Mouse (Mus musculus): ENCODE measurements around the gene Wdr38. TPM values are rescaled to one million over a fixed set of nuclear protein-coding genes. Genes with fewer than 3 reads are reported as not detected.
A peak's percentile ranks its signal among the peaks of the same experiment; 100 is the strongest.

Wdr38 gene
- total RNA-seq, 2 experiments from 2014 or later: 0.32 to 0.70 TPM

DNA sequence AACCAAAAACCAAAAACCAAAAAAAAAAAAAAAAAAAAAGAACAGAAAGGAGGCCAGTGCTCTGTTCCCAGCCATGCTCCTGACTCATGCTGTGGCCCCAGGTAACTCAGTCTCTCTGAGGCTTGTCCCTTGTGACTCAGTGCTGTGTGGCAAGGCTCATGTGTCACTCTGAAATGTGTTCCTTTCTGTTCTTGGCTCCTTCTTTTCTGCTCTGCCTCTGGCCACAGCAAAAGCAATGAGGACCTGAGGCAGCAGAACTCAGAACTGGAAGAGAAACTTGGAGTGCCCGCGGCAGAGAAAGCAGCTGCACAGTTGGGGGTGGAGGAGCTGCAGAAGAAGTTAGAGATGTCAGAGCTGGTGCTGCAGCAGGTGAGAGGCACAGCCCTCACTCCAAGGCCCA is 23.1 kb upstream of the Wdr38 start:
- H3K4me3 ChIP-seq: no peak overlapping the region
- TF ChIP-seq CTCF (IDR thresholded peaks at IDR 0.05): no peak
- intact Hi-C loops (cut with DNase I): no loop called here
- no peak for DNase-seq (ENCODE audit: extremely low spot score in 1 of 2, low spot score in 2 of 2)
- no peak overlapping the region for H3K27ac ChIP-seq

DNA sequence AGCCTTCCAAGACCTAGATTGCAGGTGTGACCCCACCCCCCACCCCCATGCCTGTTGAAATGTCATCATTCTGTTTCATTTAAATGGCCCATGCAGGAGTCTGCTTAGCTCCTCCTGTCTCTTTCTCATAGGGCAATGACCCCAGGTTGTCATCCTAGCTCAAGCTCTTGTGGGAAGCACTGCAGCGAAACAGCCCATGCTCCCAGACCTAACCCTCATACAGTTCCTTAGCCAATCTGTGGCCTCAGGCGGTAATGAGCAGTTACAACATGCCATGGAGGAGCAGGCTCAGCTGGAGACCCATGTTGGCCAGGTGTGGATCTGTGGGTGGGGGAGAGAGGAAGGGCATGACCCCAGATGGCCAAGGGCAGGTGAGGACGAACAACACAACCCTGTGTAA is 22.1 kb upstream of the Wdr38 start:
- no peak for DNase-seq (ENCODE audit: extremely low spot score in 1 of 2, low spot score in 2 of 2)
- Histone ChIP-seq H3K4me3 (no peak overlapping the region), H3K27ac (no peak overlapping the region)
- no peak for TF ChIP-seq CTCF (IDR thresholded peaks at IDR 0.05)
- intact Hi-C loops (cut with DNase I): no loop called here

DNA sequence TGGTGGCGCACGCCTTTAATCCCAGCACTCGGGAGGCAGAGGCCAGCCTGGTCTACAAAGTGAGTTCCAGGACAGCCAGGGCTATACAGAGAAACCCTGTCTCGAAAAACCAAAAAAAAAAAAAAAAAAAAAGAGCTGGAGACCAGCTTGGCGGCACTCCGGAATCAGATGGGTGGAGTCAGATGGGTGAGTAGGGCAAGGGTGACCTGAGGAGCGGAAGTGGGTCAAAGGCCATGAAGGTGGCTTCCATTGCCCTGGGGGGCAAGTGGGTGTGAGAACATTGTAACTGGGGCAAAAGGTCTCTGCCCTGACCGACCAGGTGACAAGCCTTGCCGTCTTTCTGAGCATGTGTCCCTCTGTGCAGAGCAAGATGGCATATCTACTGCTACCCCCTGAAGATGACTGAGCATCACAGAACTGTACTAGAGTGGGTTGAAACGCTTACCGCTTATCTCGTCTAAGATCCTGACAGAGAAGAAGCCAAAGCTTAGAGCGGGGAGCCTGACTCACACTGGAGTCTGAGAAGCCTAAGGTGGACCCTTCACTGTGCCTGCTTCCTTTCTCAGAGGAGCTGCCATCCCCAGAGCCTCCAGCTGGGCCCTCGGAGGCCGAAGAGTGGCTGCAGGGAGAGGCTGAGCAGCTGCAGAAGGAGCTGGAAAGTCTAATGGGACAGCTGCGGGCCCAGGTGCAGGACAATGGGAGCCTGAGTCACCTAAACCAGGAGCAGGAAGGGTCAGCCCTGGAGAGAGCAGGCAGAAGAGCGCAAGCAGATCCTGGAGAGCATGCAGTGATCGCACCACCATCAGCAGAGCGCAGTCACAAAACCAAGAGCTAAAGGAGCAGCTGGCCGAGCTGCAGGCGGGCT is 21.1 kb upstream of the Wdr38 start:
- no peak overlapping the region for H3K27ac ChIP-seq
- intact Hi-C loops (cut with DNase I): no loop called here
- no peak for DNase-seq (ENCODE audit: extremely low spot score in 1 of 2, low spot score in 2 of 2)
- no peak for TF ChIP-seq CTCF (IDR thresholded peaks at IDR 0.05)
- H3K4me3 ChIP-seq: no peak overlapping the region

DNA sequence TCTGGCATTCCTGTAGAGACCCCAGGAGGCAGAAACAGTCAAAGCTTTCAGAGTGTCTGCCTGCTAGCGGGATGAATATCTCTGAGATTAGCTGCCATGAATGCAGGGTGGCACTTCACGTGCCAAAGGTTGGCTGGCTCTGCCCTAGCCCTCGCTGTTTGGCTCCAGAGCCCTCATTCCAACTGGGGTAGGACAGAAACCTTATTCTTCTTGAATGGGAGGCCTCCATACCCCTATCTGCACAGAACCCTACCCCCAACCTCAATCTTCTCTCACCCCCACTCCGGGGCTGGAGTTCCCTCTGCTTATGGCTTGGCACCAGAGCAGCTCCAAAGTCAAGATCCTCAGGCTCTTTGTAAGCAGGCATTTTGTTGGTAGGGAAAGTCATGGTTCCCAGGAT is 19.4 kb upstream of the Wdr38 start:
- intact Hi-C loops (cut with DNase I): no loop called here
- TF ChIP-seq CTCF (IDR thresholded peaks at IDR 0.05): no peak
- no peak overlapping the region for H3K4me3 ChIP-seq
- no peak overlapping the region for H3K27ac ChIP-seq
- DNase-seq (ENCODE audit: extremely low spot score in 1 of 2, low spot score in 2 of 2): no peak

DNA sequence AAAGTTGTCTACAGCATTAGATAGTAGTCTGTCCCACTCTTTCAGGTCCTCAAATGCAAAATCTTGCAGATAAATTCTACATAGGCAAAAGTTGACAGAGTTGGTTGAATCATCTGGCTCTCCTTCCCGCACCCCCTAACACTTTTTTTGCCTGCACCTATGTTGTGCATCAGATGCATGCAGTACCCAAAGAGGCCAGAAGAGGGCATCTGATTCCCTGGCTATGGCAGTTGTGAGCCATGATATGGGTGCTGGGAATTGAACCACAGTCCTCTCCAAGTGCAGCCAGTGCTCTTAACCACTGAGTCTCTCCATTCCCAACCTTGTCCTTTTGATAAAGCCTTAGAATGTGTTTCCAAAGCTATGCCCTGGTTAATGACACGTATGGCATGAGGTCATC is 13.8 kb upstream of the Wdr38 start:
- intact Hi-C loops (cut with DNase I): no loop called here
- no peak for DNase-seq (ENCODE audit: extremely low spot score in 1 of 2, low spot score in 2 of 2)
- no peak overlapping the region for H3K4me3 ChIP-seq
- peak; percentile 39 for TF ChIP-seq CTCF (IDR thresholded peaks at IDR 0.05)
- no peak overlapping the region for H3K27ac ChIP-seq

DNA sequence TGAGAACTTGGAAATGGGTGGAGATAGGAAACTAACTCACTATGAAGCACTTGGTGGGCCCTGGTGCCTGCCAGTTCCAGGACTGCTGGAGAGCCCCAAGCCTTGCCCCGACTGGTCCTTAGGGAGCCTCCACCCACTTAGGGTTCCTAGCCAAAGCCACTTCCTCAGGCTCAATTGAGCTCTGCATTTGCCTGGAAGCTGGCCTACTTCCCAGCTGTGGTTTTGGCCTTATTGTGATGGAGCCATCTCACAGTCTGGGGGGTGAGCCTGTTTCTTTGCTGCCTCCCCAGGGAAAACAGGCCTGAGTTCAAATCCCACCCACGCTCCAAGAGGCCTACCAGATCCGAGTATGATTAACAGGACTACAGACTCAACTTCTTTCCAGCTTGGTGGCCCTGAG is 10.7 kb upstream of the Wdr38 start:
- DNase-seq (ENCODE audit: extremely low spot score in 1 of 2, low spot score in 2 of 2): no peak
- H3K27ac ChIP-seq: no peak overlapping the region
- H3K4me3 ChIP-seq: no peak overlapping the region

DNA sequence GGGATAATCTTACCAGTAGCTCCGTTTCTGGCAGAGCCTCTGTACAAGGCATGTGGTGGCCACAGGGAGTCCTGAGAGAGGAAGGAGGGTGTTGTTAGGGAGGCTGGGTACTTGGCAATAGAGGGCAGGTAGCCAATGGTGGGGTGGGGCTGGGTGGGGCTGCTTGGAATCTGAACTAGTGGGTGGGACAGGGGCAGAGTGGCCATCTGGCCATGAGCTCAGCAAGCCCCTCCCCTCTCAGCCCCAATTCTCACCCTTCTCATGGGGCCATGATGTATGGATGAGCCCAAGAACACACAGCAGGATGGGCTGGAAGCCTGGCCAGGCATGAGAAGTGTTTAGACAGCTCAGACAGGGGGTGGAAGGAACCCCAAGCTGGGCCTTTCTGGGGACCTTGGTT is 9.9 kb upstream of the Wdr38 start:
- no peak for TF ChIP-seq CTCF (IDR thresholded peaks at IDR 0.05)
- Histone ChIP-seq H3K4me3 (no peak overlapping the region), H3K27ac (no peak overlapping the region)
- intact Hi-C loops (cut with DNase I): no loop called here
- DNase-seq (ENCODE audit: extremely low spot score in 1 of 2, low spot score in 2 of 2): no peak

More for the DNA sequence above, 10.7 kb upstream of the Wdr38 start:
- intact Hi-C loops (cut with DNase I): no loop called here
- no peak for TF ChIP-seq CTCF (IDR thresholded peaks at IDR 0.05)

DNA sequence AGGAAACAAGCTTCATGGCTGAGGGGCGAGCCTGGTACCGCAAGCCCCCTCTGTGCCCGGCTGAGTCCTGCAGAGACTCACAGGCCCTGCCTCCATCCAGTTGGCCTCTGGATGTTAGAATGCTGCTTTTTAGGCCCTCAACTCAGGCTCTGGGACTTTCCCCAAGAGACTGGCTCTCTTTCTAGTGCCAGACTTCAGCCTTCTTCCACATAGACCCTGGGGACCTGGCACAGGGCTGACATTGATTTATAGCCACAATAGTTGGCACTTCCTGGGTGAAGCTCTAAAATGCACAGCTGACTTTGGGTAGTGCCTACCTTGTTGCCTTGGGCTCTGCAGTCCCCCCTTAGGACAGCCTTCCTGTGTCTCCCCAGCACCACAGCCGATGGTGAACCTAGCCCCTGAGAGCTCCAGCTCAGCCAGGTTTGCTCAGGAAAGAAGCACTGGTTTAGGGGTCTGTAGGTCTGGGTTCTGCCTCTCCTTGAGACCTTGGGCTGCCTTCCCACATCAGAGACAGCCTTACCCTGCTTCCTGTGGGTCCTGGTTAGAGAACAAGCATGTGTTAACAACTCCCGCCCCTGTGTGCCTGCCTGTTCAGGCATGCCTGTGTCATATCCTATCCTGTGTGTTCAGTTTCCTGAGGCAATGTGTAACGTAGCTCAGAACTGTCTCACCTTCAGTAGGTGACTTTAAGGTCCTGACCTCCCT is 9.3 kb upstream of the Wdr38 start:
- intact Hi-C loops (cut with DNase I): no loop called here
- no peak for DNase-seq (ENCODE audit: extremely low spot score in 1 of 2, low spot score in 2 of 2)
- no peak for TF ChIP-seq CTCF (IDR thresholded peaks at IDR 0.05)
- Histone ChIP-seq H3K4me3 (no peak overlapping the region), H3K27ac (no peak overlapping the region)

DNA sequence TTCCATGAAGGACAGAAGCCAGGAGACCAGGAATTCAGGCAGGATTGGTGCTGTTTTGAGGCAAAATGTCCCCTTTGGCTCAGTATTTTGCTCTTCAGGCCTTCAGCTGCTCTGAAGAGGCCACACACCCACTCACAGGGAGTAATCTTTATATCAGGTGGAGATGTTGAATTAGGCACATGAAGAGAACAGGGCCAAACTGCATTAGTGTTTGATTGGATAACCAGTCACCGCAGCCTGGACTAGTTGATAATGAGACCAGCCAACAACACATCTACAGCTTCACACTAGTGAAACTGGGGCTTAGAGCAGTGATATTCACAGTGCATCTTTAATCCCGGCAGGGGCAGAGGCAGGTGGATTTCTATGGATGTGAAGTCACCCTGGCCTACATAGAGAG is 8.3 kb upstream of the Wdr38 start:
- intact Hi-C loops (cut with DNase I): no loop called here
- H3K4me3 ChIP-seq: no peak overlapping the region
- no peak for TF ChIP-seq CTCF (IDR thresholded peaks at IDR 0.05)
- no peak for DNase-seq (ENCODE audit: extremely low spot score in 1 of 2, low spot score in 2 of 2)
- H3K27ac ChIP-seq: no peak overlapping the region

DNA sequence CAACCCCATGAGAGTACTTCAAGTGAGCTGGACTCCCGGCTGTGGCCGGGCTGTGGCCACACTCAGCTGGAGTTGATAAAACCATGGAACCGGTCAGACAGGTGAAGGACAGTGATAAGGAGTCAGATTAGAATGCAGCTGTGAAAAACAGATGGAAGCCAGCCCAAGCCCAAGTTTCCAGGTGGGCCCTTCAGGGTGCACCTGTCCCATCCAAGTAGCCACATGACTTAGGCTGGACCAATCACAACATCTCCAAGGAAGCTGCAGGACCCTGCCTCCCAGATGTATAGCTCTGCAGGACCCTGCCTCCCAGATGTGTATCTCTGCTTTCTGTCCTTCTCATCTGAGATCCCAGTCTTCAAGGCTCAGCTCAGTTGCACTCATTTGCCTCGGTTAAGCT is 5.3 kb upstream of the Wdr38 start:
- DNase-seq (ENCODE audit: extremely low spot score in 1 of 2, low spot score in 2 of 2): no peak
- TF ChIP-seq CTCF (IDR thresholded peaks at IDR 0.05): no peak
- no peak overlapping the region for H3K4me3 ChIP-seq
- H3K27ac ChIP-seq: no peak overlapping the region
- intact Hi-C loops (cut with DNase I): no loop called here

DNA sequence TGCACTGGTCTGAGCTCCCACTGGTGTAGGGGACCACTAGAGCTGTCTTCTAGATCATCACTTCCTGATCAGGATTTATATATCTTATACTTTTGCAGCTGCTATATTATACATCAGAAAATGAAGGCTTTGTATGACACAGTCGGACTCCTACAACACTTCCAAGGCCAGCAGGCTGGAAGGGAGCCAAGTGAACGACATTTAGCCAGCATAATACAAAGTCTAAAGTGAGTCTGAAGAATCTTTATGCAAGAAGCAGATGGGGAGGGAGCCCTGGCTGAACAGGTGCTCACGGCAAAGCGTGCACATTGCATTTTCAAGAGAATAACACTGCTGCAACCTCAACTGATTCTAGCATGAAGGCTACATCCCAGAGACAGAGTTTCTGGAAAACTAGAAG is 4.8 kb upstream of the Wdr38 start:
- no peak for TF ChIP-seq CTCF (IDR thresholded peaks at IDR 0.05)
- no peak overlapping the region for H3K4me3 ChIP-seq
- no peak overlapping the region for H3K27ac ChIP-seq
- intact Hi-C loops (cut with DNase I): no loop called here
- no peak for DNase-seq (ENCODE audit: extremely low spot score in 1 of 2, low spot score in 2 of 2)

DNA sequence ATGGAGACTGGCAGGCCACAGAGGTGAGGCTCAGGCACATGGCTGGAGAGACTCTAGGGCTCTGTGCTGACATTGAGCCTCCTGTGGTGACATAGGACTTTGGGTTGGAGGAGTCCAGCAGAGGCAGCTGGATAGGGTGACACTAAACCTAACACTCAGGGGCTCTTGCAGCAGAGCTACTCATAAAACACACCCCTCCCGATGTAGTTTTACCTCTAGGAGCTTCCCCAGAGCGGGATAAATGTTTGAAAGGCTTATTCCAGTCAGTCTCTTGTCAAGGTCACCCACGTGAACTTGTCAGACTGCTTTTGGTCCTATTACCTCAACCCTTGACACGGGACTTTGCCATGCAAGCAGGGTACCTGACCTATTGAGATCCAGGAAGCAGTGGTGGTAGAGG is 2.1 kb downstream of the Wdr38 start:
- no peak for DNase-seq (ENCODE audit: extremely low spot score in 1 of 2, low spot score in 2 of 2)
- intact Hi-C loops (cut with DNase I): no loop called here
- TF ChIP-seq CTCF (IDR thresholded peaks at IDR 0.05): no peak
- H3K27ac ChIP-seq: no peak overlapping the region
- H3K4me3 ChIP-seq: no peak overlapping the region

All from left cerebral cortex, adult 2 months (tissue).